In the genomic region with DNA sequence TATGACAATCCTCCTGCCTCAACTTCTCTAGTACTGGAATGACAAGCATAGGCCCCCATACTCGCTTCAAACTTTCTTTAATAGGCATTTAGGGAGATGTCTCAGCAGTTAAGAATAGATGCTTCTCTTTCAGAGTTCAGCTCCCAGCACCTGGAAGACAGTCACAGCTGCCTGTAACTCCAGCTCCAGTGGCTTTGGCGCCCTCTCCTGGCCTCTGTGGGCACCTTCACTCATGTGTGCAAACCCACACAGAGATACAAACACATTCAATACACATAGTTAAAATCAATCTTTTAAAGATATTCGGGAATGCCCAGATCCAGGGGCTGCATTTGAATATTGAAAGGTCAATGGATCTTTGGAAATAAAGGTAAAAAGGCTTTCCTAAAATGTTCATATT, we compare ENCODE assay signal across 11 mouse cellular contexts.
DNase-seq lines count a peak whose midpoint lies in the region; ATAC-seq and TF ChIP-seq lines count a peak whose summit lies in the region.
"Had no signal": no experiment of that assay in that cellular context is flagged by ENCODE, and none has a peak within 500 bp of the region (broad histone marks: within the 10 kb centered on the region; RNA-seq: fewer than 3 reads in every experiment).

No protein-coding gene starts in this region.

- no peak overlapping the region for H3K4me3 ChIP-seq in layer of hippocampus, adult 2 months
- H3K4me3 ChIP-seq: heart, embryonic 15.5 days; limb, embryonic 13.5 days; myocyte had no signal

- peak; percentile 51 for TF ChIP-seq CTCF in layer of hippocampus, adult 2 months (conservative IDR thresholded peaks at IDR 0.05)

- ATAC-seq in CD4-positive, CD25-positive, alpha-beta regulatory T cell, adult 4 months = no peak
- no peak for ATAC-seq in monocyte, adult 5-6 weeks (replicated peaks; ENCODE audit: insufficient number of reproducible peaks, low FRiP score, low TSS enrichment, poor library complexity, severe bottlenecking)

- peak; percentile 2 for DNase-seq in CD4-positive, CD25-positive, alpha-beta regulatory T cell, adult 2 months (ENCODE audit: low read depth, low spot score)
- DNase-seq in layer of hippocampus, adult 2 months (ENCODE audit: low spot score in 2 of 2) = no peak
- no peak for DNase-seq in layer of hippocampus, adult 18-20 months (ENCODE audit: low spot score in 2 of 2)
- peak; percentile 70 for DNase-seq in 3T3-L1 (ENCODE audit: low read depth, low spot score)
- DNase-seq in adipocyte (ENCODE audit: low spot score) = peak; percentile 56
- no peak for DNase-seq in adrenal gland, postnatal 4 days (ENCODE audit: low spot score in 2 of 2)

- no peak overlapping the region for H3K27ac ChIP-seq in layer of hippocampus, adult 2 months
- H3K27ac ChIP-seq: heart, embryonic 15.5 days; limb, embryonic 13.5 days had no signal

Comparison
In these comparisons a context has a peak if more than half of its experiments do, and no peak if none do; other contexts are left out.
1. DNase-seq: peak in CD4-positive, CD25-positive, alpha-beta regulatory T cell, adult 2 months (single experiment), 3T3-L1 (single experiment) and adipocyte (single experiment); none in layer of hippocampus, adult 2 months (0 of 2), layer of hippocampus, adult 18-20 months (0 of 2) and adrenal gland, postnatal 4 days (0 of 2).